Mouse (Mus musculus): ENCODE measurements around the gene Zfp553. TPM values are rescaled to one million over a fixed set of nuclear protein-coding genes. Genes with fewer than 3 reads are reported as not detected.
A peak's percentile ranks its signal among the peaks of the same experiment; 100 is the strongest.

The Zfp553 gene
- polyA plus RNA-seq, 1 experiment from 2014 or later, result 15.7 TPM

GRCm38 (mm10) chr7:127208553-127209438, 24.1 kb upstream of the Zfp553 start, which contains the start of gene Mylpf:
Gene Mylpf (plus strand): TSS chr7:127208890.
- peak; percentile 95 for ATAC-seq
- TF ChIP-seq EP300 (IDR thresholded peaks at IDR 0.05), result peak; percentile 16
- peak; percentile 81 for TF ChIP-seq CTCF (IDR thresholded peaks at IDR 0.05)
- peak within 1 kb of the TSS; percentile 84 for H3K9ac ChIP-seq (replicated peaks; ENCODE audit: low read depth)

DNA sequence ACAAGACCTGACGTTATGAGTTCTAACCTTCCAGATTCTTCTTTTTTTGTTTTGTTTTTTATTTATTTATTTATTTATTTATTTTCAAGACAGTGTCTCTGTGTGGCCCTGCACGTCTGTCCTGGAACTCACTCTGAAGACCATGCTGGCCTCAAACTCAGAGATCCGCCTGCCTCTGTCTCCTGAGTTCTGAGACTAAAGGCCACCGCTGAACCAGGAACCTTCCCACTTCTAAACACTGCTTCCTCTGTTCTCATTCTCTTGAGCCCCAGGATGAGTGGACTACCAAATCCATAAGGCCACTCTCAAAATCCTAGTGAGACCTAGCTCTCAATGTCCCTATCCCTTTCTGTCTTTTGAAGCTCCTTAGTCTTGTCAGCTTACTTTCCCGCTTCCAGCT, 23.0 kb upstream of the Zfp553 start:
- peak overlapping the region; percentile 52 for H3K4me2 ChIP-seq (replicated peaks; ENCODE audit: low read depth, low read length)
- no peak overlapping the region for H3K9ac ChIP-seq (replicated peaks; ENCODE audit: low read depth)
- DNase-seq (ENCODE audit: low spot score) (no peak), ATAC-seq (no peak)
- TF ChIP-seq EP300 (IDR thresholded peaks at IDR 0.05), result no peak
- no peak for TF ChIP-seq CTCF (IDR thresholded peaks at IDR 0.05)
- no peak overlapping the region for H3K27ac ChIP-seq (ENCODE audit: low read length)
- H3K4me1 ChIP-seq (ENCODE audit: insufficient read depth, low read depth, low read length), result peaks cover 11% of the 10 kb centered on the region; the same call in 1 of the 2 replicates
- 71% methylated on average over 5 of the region's 5 CpGs for WGBS
- H3K4me3 ChIP-seq (ENCODE audit: low read depth, low read length), result no peak overlapping the region
- no peaks in the 10 kb centered on the region for H3K36me3 ChIP-seq (ENCODE audit: insufficient read depth, low read length)
- H3K9me3 ChIP-seq (ENCODE audit: low read length), result no peaks in the 10 kb centered on the region
- H3K27me3 ChIP-seq (replicated peaks; ENCODE audit: insufficient read depth, low read length), result no peaks in the 10 kb centered on the region

More at GRCm38 (mm10) chr7:127208553-127209438, 24.1 kb upstream of the Zfp553 start, which contains the start of gene Mylpf:
- Histone ChIP-seq H3K36me3 (ENCODE audit: insufficient read depth, low read length) (no peaks in the 10 kb centered on the region), H3K9me3 (ENCODE audit: low read length) (no peaks in the 10 kb centered on the region), H3K4me1 (ENCODE audit: insufficient read depth, low read depth, low read length) (peaks cover 11% of the 10 kb centered on the region; the same call in 1 of the 2 replicates), H3K4me3 (ENCODE audit: low read depth, low read length) (peak within 1 kb of the TSS; percentile 85), H3K27me3 (replicated peaks; ENCODE audit: insufficient read depth, low read length) (no peaks in the 10 kb centered on the region), H3K27ac (ENCODE audit: low read length) (peak within 1 kb of the TSS; percentile 85), H3K4me2 (replicated peaks; ENCODE audit: low read depth, low read length) (peak within 1 kb of the TSS; percentile 95)
- 0% methylated on average over 27 of the region's 44 CpGs for WGBS
- peak; percentile 100 for DNase-seq (ENCODE audit: low spot score)

DNA sequence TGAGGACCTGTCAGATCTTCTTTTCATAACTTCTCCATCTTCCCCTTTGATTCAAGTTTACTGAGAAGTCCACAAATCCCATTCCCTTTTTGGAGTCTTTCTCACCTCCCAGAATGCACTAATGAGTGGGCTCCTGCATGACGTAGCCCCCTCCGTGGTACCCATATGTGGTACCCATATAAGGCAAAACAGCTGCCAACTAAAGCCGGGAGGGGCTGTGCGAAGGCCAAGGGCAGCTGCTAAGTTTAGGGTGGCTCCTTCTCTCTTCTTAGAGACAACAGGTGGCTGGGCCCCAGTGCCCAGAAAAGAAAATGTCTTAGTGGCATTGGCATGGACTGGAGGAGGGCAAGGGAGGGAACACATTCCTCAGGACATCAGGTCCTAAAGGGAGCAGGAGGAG, 22.6 kb upstream of the Zfp553 start:
- no peak overlapping the region for H3K4me2 ChIP-seq (replicated peaks; ENCODE audit: low read depth, low read length)
- no peak overlapping the region for H3K9ac ChIP-seq (replicated peaks; ENCODE audit: low read depth)
- ATAC-seq (no peak), DNase-seq (ENCODE audit: low spot score) (no peak)
- 93% methylated on average over 4 of the region's 4 CpGs for WGBS
- H3K4me3 ChIP-seq (ENCODE audit: low read depth, low read length), result no peak overlapping the region
- no peaks in the 10 kb centered on the region for H3K27me3 ChIP-seq (replicated peaks; ENCODE audit: insufficient read depth, low read length)
- H3K9me3 ChIP-seq (ENCODE audit: low read length), result no peaks in the 10 kb centered on the region
- peaks cover 14% of the 10 kb centered on the region; the same call in 1 of the 2 replicates for H3K4me1 ChIP-seq (ENCODE audit: insufficient read depth, low read depth, low read length)
- no peak for TF ChIP-seq CTCF (IDR thresholded peaks at IDR 0.05)
- TF ChIP-seq EP300 (IDR thresholded peaks at IDR 0.05), result no peak
- H3K36me3 ChIP-seq (ENCODE audit: insufficient read depth, low read length), result no peaks in the 10 kb centered on the region
- H3K27ac ChIP-seq (ENCODE audit: low read length), result no peak overlapping the region

GRCm38 (mm10) chr7:127211014-127211745, 21.7 kb upstream of the Zfp553 start:
- TF ChIP-seq EP300 (IDR thresholded peaks at IDR 0.05) (no peak), CTCF (IDR thresholded peaks at IDR 0.05) (no peak)
- H3K9ac ChIP-seq (replicated peaks; ENCODE audit: low read depth), result no peak overlapping the region

GRCm38 (mm10) chr7:127212432-127213250, 20.2 kb upstream of the Zfp553 start:
- Histone ChIP-seq H3K36me3 (ENCODE audit: insufficient read depth, low read length) (no peaks in the 10 kb centered on the region), H3K27me3 (replicated peaks; ENCODE audit: insufficient read depth, low read length) (no peaks in the 10 kb centered on the region), H3K4me2 (replicated peaks; ENCODE audit: low read depth, low read length) (no peak overlapping the region), H3K4me1 (ENCODE audit: insufficient read depth, low read depth, low read length) (peaks cover 4% of the 10 kb centered on the region; the same call in 1 of the 2 replicates), H3K9me3 (ENCODE audit: low read length) (no peaks in the 10 kb centered on the region), H3K4me3 (ENCODE audit: low read depth, low read length) (no peak overlapping the region), H3K9ac (replicated peaks; ENCODE audit: low read depth) (no peak overlapping the region), H3K27ac (ENCODE audit: low read length) (no peak overlapping the region)
- ATAC-seq (no peak), DNase-seq (ENCODE audit: low spot score) (no peak)
- no peak for TF ChIP-seq CTCF (IDR thresholded peaks at IDR 0.05)
- TF ChIP-seq EP300 (IDR thresholded peaks at IDR 0.05), result no peak
- 87% methylated on average over 12 of the region's 12 CpGs for WGBS

More at GRCm38 (mm10) chr7:127211014-127211745, 21.7 kb upstream of the Zfp553 start:
- no peak overlapping the region for H3K4me3 ChIP-seq (ENCODE audit: low read depth, low read length)
- no peaks in the 10 kb centered on the region for H3K9me3 ChIP-seq (ENCODE audit: low read length)
- 69% methylated on average over 5 of the region's 5 CpGs for WGBS
- DNase-seq (ENCODE audit: low spot score) (no peak), ATAC-seq (no peak)
- H3K27me3 ChIP-seq (replicated peaks; ENCODE audit: insufficient read depth, low read length), result no peaks in the 10 kb centered on the region
- H3K4me2 ChIP-seq (replicated peaks; ENCODE audit: low read depth, low read length), result no peak overlapping the region
- no peak overlapping the region for H3K27ac ChIP-seq (ENCODE audit: low read length)
- peaks cover 14% of the 10 kb centered on the region; the same call in 1 of the 2 replicates for H3K4me1 ChIP-seq (ENCODE audit: insufficient read depth, low read depth, low read length)
- H3K36me3 ChIP-seq (ENCODE audit: insufficient read depth, low read length), result no peaks in the 10 kb centered on the region
